Mouse (Mus musculus) right cerebral cortex, postnatal 25 days (tissue): Measurements from ENCODE around the gene Nphs1.
"Not testable (repeated sequence)": the region's sequence is repeated elsewhere in the genome, so short reads cannot be mapped to it uniquely, and the experiment has no call there.

Experiments used
- DNase-seq: peaks from one replicate; pipeline ENCODE4 v3.0.0; 2022

Gene Nphs1

GRCm38 (mm10) chr7:30493401-30493931 is 35.4 kb downstream of the Nphs1 start, which contains the start of gene Prodh2:
Gene Prodh2 (plus strand): TSS chr7:30493622.
- no peak for DNase-seq

- DNase-seq, result not testable (repeated sequence)
Measured at GRCm38 (mm10) chr7:30495506-30496042, 37.5 kb downstream of the Nphs1 start.

GRCm38 (mm10) chr7:30501159-30501558 is 43.0 kb downstream of the Nphs1 start:
- DNase-seq, result not testable (repeated sequence)

- no peak for DNase-seq
Measured at GRCm38 (mm10) chr7:30508061-30508460, 49.9 kb downstream of the Nphs1 start.

GRCm38 (mm10) chr7:30515003-30515760 is 57.1 kb downstream of the Nphs1 start:
- DNase-seq, result no peak

- no peak for DNase-seq
Measured at GRCm38 (mm10) chr7:30518325-30518724, 60.2 kb downstream of the Nphs1 start.

GRCm38 (mm10) chr7:30520396-30520795 is 62.3 kb downstream of the Nphs1 start:
- no peak for DNase-seq

GRCm38 (mm10) chr7:30520856-30521255 is 62.7 kb downstream of the Nphs1 start:
- DNase-seq, result no peak

- no peak for DNase-seq
Measured at GRCm38 (mm10) chr7:30522871-30523270, 64.8 kb downstream of the Nphs1 start.

- DNase-seq, result no peak
Measured at GRCm38 (mm10) chr7:30524487-30524886, 66.4 kb downstream of the Nphs1 start.

GRCm38 (mm10) chr7:30525954-30526353 is 67.8 kb downstream of the Nphs1 start:
- DNase-seq, result no peak

GRCm38 (mm10) chr7:30526399-30526798 is 68.3 kb downstream of the Nphs1 start:
- DNase-seq, result no peak

GRCm38 (mm10) chr7:30526981-30527380 is 68.9 kb downstream of the Nphs1 start:
- DNase-seq, result no peak

- DNase-seq, result peak; percentile 74
Measured at GRCm38 (mm10) chr7:30531291-30531815, 73.2 kb downstream of the Nphs1 start.

GRCm38 (mm10) chr7:30532931-30533330 is 74.8 kb downstream of the Nphs1 start:
- DNase-seq, result no peak

- no peak for DNase-seq
Measured at GRCm38 (mm10) chr7:30533941-30534632, 76.0 kb downstream of the Nphs1 start.

- peak; percentile 98 for DNase-seq
Measured at GRCm38 (mm10) chr7:30534633-30535577, 76.8 kb downstream of the Nphs1 start, which contains the start of gene Arhgap33. Gene Arhgap33 (minus strand): TSS chr7:30535060.
